Mouse (Mus musculus) inflammation-experienced regulatory T-cells, adult 6 months (primary cell): ENCODE results near the gene Ica1. TPM values are rescaled to one million over a fixed set of nuclear protein-coding genes. Genes with fewer than 3 reads are reported as not detected.

ENCODE experiments used
- ATAC-seq: one replicate; pipeline ENCODE4 v1.8.0; 2017
- polyA plus RNA-seq, 3 experiments: library from polyadenylated mRNA; unstranded; fragments of 100-300 nt; shearing (Covaris generic); gene quantifications; one replicate each; pipeline ENCODE4 v1.2.1; 2017

The Ica1 gene
- polyA plus RNA-seq, 3 experiments from 2014 or later, result 2.2 to 11.5 (median 4.9) TPM

DNA sequence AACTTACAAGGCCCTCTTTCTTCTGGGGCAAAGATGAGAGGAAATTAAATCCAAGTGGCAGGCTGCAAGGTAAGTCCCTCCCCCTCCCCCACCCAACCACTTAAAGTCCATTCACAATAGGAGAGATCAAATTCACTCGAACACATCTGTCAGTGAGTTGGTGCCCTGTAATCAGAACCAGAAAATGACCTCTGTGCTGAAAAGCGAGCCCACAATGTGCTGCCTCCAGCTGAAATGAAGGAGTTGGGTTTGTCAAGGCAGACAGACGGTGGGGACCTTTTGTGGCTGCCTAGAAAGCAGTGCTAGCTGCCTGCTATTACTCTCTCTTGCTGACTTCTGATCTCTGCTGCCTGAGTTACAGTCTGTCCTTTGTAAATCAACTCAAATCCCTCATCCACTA, 35.8 kb downstream of the Ica1 start:
- no peak for ATAC-seq

DNA sequence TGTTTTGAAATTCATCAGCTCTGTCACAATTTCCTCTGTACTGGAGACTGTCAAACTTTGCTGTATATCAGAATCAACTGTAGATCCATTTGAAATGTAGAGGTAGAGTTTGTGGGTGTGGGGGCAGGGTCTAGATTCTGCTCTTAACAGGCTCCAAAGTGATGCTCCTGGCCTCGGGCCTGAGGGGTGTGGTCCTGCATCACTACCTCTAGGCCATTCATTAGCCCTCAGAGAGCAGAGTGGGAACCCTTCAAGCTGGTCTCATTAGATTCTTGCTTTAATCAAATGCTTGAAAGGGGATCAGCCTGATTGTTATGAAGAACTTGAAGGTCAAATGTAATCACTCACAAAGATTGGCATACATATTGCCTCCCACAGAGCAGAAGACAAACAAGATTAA, 36.6 kb downstream of the Ica1 start:
- no peak for ATAC-seq

DNA sequence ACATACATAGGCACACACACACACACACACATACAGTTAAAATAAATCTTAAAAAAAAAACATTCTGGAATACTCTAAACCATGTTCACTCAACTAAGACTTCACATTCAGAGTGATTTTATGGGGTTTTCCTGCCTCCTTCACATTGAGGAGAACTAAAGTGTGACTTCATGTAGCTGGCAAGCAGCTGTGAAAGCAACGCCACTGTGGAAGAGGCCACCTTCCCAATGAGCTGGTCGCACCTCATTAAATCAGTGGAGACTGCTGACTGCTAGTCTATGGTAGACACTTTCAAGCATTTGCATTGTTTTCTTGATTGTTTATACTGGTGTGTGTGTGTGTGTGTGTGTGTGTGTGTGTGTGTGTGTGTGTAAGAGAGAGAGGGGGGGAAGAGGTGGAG, 38.2 kb downstream of the Ica1 start:
- no peak for ATAC-seq

DNA sequence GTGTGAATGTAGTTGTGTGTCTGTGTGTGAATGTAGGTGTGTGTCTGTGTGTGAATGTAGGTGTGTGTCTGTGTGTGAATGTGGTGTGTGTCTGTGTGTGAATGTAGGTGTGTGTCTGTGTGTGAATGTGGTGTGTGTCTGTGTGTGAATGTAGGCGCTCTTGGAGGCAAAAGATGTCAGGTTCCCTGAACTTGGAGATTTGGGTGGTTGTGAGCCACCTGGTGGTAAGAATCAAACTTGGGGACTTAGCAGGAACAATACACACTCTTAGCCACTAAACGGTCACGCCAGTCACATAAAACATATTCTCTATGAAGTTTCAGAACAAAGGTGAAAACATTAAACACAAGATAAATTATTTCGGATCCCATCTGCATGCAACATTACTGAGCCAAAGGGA, 39.9 kb downstream of the Ica1 start:
- no peak for ATAC-seq

DNA sequence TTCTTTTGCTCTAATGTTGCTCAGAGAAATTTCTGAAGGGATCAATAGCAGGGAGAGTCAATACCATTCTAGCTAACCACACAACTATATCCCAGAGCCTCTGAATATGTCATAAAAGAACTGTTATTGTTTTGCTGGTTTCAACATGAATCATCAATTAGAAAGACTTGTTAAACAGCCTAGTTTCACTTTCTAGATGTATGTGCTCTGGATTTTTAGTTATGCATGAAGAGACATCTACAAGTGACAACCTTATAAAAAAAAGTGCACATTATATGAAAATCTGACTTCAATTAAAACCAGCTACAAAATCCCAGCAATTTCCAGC, 41.8 kb downstream of the Ica1 start:
- ATAC-seq, result no peak

DNA sequence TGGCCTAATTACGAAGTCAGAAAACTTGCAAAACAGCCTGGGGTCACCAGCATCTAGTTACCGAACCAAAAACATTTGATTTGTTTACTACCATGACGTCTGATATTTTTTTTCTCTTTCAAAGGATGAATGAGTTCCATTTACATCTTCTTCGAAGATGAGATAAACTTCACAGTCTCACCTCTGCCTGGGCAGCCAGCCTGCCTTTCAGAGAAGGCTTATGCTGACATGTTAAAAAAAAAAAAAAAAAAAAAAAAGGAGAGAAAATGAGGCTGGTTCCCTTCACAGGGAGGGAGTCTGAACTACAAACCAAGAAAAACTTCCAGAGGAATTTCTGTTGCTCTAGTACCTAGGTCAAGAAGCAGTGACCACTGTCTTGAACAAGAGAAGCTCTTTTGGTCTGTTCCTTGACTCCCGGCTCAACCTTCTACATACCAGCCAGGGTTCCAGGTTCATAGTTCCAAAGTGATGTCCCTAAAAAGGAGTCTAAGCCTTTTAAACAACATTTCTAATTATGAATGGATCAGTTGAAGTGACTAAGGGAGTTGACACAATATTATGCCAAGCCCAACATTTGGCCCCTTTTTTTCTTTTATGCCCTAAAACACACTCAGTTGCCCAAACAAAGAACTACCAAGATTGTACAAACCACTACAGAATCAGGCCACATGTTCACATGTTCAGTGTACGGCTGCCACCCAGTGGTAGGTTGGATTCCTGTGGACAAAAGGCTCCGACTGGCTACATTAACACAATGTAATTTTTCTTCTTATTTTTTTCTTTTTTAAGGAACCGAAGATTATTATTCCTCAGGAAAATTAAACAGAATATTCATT, 42.4 kb downstream of the Ica1 start:
- peak; percentile 78 for ATAC-seq

DNA sequence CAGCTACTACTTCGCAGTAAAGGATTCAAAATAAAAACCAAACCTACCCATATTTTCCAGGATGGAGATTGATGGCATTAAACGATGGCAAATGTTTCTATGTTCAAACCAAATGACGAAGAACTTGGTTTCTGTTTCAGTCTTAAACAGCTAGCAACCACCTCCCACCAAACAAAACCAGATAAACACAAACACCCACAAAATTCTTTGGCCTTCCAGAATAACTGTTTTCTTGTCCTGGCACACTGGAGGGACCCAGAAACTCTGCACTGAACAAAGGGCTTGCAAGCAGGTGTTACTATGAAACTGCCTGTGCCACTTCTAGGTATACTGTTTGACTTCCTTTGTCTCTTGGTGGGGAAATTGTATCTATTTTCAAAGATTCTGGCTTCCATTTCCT, 43.2 kb downstream of the Ica1 start:
- peak; percentile 52 for ATAC-seq

DNA sequence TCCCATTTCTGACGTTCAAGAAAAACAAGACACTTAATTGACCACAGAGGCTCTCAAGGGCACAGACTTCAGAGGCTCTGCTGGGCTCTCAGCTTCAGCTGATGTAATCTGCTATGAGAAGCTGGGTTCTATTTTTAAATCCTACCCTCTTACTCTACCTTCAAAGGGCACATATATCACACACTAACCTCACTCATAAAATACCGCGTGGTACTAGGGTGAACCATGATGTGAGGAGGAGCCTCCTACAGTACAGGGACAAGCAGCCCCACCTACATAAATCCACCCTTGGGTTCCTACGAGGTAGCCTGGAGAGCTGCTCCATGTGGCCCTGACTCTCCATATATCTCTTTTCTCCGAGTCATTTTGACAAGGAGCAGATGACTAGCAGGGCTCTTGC, 45.8 kb downstream of the Ica1 start:
- peak; percentile 2 for ATAC-seq

DNA sequence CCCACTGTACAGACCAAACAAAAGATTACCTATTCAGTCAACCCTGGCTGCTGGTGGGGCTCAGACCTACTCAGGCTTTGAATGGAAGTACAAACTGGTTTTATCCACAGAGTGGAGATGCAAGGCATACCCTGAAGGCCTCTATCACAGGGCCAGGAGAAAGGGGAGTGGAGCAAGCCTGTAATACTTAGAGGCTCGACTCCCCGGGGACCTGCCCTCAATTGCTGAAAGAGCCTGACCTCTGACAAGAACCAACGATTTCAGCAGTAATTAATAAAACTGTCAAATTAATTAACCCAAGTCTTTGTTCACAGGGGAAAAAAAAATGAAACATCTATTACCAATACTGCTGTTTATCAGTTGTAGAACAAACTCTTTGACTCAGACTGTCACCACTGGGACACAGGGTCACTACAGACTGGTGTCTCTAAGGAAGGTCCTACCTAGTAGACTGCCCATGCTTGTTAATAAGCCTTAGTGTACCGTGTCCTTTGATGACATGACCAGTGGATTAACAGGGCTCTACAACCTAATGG, 46.6 kb downstream of the Ica1 start:
- no peak for ATAC-seq

DNA sequence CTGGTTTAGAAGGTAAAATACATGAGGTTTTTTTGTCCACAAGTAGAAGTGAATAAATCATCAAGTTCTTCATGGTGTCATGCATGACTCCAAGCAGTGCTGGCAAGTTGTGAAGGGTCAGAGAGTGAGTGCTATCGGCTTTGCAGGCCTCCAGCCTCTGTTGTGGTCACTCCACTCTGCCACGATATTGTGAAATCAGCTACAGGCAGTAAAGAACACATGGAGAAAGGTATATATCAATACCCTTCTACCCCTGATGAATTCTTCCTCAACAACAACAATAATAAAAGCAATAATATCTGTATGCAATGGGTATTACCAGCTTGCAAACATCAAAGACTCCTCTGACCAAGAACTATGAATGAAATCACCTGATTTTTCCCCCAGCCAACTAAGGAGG, 47.9 kb downstream of the Ica1 start:
- no peak for ATAC-seq

DNA sequence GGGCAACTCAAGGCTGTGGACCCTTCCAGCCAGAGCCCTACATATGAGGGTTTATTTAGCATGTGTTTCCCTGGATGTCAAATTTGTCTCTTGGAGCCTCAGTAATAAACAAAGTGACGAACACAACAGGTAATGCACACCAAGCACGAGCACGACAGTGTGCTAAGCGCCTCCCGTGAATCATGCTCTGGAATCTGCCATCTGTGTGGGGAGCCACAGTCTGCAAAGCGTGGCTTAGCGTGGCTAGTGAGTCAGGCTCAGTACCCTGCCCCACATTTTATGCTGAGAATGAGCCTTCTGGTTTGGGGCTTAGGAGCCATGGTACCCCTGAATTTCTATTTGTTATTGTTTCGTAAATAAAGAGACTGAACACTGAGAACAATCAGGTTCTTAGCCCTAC, 50.5 kb downstream of the Ica1 start:
- no peak for ATAC-seq

DNA sequence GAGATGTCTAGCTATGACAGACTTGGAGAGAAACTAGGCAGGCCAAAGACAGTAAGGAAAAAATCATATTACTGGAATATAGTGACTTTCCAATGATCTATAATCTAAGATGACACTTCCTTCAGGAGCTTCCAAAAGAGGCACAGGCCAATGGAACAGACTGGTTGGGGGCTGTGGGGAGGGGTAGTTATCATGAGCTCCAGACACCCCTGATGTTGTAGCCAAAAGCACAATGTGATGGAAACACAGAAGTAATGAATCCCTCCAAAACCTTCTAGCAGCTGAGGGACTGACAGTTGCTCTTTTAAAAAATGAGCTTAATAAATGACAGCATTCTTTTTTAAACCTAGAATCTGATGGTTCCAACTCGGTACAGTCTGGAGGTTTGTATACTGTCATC, 52.7 kb downstream of the Ica1 start:
- no peak for ATAC-seq

DNA sequence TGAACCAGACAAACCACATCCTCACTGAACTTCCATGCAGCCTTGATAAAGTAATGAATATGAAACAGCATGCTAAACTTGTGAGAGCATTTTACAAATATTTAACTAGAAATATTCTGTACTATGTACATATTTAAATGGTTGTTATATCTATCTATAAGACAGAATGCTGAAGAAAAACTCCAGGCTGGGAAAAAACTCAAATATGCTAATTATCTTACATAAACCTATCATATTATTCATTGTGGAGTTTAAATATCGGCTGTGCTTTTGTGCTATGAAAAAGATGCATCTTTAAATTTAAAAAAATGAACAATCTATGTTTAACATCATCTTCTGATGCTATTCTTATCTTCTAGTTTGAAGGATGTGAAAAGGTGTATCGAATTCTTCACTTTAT, 58.6 kb downstream of the Ica1 start:
- ATAC-seq, result no peak

DNA sequence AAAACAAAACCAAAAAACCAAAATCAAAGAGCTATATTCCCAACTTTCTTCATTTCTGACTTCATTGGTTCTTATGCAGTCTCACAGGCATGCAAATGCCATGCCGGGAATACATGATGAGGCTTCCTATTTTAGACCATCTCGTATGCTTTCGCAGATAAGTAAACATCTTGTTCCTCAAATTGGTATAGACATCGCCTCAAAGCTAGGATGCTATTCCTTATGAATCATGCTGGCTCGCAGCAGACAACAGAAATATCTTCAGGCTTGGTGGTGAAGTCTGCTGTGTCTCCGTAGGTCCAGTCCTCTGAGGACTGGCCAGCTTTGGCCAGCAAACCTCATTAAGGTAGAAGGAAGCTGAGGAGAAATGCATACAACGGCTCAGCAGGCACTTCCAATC, 60.3 kb downstream of the Ica1 start:
- ATAC-seq, result no peak

DNA sequence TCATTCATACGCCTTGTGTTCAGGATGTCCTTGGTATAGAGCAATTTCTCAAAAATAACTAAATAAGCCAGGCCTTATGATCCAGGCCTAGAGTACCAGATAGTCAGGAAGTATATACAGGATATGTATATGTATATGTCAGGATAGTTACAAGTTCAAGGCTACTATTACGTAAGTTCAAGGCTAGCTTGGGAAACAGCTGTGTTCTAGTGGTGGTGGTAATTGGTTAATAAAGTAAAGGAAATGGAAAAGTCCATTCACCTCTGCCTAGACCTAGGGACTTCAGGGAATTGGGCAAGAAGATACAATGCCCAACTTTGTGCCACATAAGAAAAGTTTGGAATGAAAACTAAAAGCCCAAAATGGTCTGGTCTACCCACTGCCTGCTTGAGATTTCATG, 61.7 kb downstream of the Ica1 start:
- ATAC-seq, result no peak

DNA sequence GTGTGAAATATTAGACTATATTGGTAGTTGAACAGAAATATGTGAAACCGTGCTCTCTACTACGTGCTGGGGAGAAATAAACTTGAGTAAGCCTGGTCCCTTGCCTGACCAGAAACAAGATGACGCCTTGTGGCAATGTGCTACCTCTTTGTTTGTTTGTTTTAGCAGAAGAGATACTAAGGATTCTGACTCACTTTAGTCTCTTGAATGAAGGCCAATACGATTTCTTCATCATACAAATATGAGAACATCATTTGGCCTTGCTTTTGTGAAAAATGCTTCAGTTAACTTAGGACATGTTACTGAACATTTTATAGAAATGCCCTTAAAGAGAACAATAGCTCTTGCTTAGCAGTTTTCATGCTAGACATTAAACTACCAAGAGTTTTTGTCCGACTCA, 67.0 kb downstream of the Ica1 start:
- no peak for ATAC-seq

DNA sequence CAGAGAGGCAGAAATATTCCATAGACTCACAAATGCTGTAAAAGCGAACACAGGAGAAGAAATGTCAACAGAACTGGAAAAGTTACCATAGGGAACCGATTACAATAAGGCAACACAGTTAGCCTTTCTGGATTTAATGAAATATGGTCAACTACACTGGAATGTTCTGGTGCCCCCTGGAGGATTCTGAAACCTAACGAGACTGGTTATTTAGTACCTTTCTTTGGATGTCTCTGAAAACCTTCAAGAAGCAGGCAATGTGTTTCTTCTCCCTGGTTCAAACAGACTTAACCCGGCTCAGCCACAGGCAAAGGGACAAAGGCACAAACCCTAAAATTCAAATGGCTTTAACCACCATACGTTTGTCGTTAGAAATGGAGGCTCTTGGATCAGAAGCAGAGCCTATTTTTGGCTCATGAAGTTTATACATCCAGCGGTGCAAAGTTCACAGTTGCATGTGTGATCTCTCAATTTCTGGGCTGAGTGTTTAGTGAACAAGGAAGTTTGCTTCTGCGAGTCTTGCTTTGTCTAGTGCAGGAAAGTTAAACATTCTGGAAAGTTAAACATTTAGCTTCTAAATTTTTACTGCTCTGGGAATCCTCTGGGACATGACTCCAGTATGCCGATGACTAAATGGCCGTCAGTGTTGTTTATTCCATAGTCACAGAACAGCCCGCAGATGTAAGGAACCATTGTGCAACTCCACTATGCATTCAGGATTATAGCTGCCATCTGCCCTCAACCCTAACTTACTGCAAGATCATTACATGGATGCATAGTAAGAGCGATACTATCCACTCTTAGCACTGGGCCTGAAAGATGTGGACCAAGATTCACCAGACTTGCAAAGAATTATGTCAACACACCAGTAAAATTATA, 83.4 kb downstream of the Ica1 start:
- peak; percentile 82 for ATAC-seq

DNA sequence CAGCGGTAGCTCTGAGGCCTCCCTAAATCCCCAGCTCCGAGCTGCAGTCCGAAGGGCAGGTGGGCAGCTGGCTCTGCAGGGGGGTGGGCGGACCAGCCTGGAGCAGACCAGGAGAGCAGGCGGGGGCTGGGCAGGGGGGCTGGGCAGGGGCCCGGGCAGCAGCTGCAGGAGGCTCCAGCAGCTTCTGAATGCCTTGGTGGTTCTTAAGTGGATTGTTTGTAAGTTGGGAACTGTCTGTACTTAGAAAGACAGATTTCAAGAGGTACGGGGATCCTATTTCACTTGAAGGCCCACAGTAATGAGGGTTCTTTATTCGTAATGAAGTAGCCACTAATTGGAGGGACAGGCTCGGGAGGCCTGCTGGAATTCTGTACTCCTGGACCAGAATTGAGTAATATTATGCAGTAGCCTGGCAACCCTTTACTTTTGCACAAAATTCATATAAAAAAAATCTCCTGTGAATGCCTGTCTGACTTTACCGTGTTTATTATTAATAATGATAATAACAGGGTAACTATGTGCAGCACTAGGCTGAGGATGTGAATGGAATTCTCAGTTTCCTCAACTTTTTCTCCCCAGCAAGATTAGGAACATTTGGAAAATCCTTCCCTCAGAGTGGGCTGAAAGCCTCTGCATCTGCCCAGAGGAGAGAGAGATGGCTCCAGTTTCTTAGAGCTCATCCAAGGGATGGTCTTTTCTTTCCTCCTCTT, 84.2 kb downstream of the Ica1 start:
- no peak for ATAC-seq

DNA sequence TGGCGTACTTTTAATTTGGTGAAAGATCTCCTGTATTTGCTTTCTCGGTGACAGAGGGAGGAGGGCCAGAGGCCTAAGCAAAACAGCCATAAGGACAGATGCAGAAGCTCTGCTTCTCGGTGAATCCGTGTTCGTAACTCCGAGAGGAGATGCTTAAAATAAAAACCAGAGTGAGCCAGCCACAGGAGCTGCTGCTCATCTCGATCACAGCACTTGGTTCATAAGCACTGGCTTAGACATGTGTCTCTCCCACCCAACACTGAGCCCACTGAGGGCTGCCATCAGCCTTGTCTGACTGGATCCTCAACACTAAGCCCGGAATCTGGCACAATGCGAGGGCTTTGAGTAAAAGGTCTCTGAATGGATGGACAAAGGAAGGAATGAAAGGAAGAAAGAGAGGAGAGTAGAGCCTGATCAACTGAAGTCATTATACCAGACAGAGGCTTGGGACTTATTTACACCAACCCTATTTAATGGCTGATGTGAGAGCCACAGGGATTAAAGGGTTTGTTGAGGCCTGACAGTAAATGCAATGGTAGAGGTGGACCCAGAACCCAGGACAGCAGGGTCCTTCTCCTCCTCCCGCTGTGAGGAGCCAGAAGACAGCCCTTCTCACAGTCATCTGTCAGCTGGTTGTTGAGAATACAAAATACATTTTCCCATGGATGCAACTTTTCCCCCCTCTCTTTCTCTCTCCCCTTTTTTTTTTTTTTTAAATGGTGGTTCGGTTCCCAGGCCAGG, 85.0 kb downstream of the Ica1 start:
- no peak for ATAC-seq

DNA sequence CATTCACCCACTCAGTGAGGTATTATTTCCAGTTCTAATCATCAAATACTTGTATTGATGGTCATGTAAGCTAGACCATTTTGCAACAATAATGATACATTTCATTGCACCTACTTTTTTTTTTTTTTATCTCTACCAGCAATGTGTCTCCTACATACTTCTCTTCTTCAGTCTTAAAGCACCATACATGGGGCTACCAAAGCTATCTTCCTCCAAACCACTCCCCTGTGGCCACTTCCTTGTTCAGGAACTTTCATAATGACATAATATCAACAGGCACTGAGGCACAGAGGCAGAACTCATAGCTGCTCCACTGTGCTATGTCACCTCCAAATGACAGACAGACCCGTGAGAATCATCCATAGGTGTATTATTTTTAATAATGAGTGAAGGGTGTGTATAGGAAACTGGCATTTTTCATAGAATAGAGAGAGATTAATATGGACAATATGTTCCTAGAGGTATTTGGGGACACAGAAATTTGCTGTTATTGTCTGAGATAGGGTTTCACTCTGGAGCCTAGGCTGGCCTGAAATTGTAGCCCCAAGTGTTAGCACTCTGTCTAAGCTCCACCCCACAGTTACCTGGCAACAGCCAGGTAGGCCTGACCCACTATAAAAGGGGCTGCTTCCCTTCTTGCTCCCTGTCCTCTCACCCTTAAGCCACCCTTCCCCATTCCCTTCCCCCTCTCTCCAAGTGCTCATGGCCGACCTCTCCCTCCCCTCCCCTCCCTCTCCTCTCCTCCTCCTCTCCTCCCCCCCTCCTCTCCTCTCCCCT, 86.9 kb downstream of the Ica1 start:
- ATAC-seq, result peak; percentile 59

DNA sequence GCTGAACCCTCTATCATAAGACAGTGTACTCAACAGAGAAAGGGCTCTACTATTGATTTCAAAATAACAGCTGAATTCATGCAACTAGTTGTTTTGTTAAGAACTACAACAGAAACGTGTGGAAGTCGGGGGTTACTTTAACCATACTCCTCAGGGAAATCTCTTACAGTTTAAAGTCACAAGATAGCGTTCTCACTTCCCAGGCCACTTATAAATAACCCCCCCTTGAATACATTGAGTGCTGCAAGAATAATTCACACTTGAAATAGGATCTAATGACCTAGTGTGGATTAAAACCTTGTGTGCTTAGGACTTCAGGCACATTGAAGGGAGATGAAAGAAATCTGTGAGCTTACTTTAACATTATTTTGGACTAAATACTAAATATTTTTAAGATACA, 87.8 kb downstream of the Ica1 start:
- no peak for ATAC-seq
